Mouse (Mus musculus) embryonic fibroblast, embryonic 13.5 days (primary cell): ENCODE results near the gene Lypd6.

ENCODE experiments used
- CTCF ChIP-seq: IDR thresholded peaks from 2 replicates; pipeline ENCODE4 v1.5.1; 2011; ENCODE audit warnings: mild to moderate bottlenecking, control low read depth, low read length, moderate library complexity, borderline replicate concordance; ENCODE audit not compliant: insufficient read depth
- POLR2A ChIP-seq: IDR thresholded peaks from 2 replicates; pipeline ENCODE4 v1.6.1; 2011; ENCODE audit warnings: low read depth, mild to moderate bottlenecking, control low read depth, low read length, moderate library complexity

GRCm38 (mm10) chr2:50128322-50129277, 62.4 kb downstream of the Lypd6 start:
- TF ChIP-seq CTCF, result no peak
- no peak for TF ChIP-seq POLR2A
